Mouse (Mus musculus) gastrocnemius, adult 2 months (tissue): ENCODE measurements around the gene Rbms3. TPM values are rescaled to one million over a fixed set of nuclear protein-coding genes. Genes with fewer than 3 reads are reported as not detected.

Experiments
- DNase-seq: peaks from one replicate; pipeline ENCODE4 v3.0.0; 2022
- H3K27ac ChIP-seq: fragments of 200-600 bp; 2 replicates; pipeline ENCODE4 v1.8.1; 2022; ENCODE audit warnings: mild to moderate bottlenecking
- H3K4me3 ChIP-seq: fragments of 200-600 bp; 2 replicates; pipeline ENCODE4 v1.8.1; 2022; ENCODE audit warnings: mild to moderate bottlenecking, moderate library complexity
- CTCF ChIP-seq: fragments of 200-600 bp; IDR thresholded peaks from 2 replicates; pipeline ENCODE4 v1.8.1; 2022; ENCODE audit warnings: antibody characterized with exemption, mild to moderate bottlenecking, moderate library complexity
- intact Hi-C: fragments of 180-260 bp; cut with DNase I; formaldehyde crosslinking; loops from one replicate; pipeline ENCODE4 v1.15.1; 2025
- total RNA-seq, 2 experiments: library from RNA; stranded (reverse); gene quantifications; 2 replicates each; pipeline ENCODE4 v1.2.3; 2021

Gene Rbms3
- total RNA-seq, 2 experiments from 2014 or later: 5.8 to 8.1 TPM

DNA sequence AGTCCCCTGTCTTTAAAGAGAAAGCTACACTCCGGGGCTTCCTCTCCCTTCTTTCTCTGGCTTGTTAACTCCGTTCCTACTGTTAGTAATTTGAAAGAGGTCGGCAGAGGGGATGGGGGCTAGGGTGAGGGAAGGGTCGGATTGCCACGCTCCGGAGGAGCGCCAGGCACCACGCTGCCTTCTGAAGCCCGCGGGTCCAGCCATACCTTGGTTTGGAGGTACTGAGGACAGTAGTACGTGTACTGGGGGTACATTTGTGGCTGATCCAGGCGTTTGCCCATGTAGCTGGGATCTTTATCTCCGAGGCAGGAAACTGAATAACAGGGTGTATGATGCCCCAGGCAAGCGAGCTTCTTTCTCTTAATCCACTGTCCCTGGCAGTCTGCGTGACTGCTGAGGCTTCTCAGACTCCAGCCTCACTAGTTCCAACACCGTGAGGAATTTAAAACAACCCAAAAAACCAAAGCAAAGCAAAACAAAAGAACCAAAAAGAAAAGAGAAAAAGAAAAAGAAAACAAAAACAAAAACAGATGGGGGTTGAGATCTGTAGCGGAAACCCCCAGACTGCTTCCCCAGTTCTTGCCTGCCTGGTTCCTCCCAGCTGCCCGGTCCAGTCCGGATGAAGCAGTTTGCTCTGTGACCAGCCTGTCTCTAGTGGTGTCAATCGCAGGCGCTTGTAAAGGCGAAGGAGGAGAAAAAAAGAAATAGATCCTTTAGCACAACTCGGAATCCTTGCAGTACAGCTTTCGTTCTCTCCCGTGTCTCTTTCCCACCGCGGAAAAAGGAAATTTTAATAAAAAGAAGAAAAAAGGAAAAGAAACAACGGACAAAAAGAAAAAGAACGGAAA lies 378.0 kb downstream of the Rbms3 start:
- H3K4me3 ChIP-seq: peak overlapping the region; percentile 72
- H3K27ac ChIP-seq: peak overlapping the region; percentile 79
- no peak; the same call in 1 of the 2 replicates for TF ChIP-seq CTCF
- peak; percentile 52 for DNase-seq
- intact Hi-C loops: no loop called here

DNA sequence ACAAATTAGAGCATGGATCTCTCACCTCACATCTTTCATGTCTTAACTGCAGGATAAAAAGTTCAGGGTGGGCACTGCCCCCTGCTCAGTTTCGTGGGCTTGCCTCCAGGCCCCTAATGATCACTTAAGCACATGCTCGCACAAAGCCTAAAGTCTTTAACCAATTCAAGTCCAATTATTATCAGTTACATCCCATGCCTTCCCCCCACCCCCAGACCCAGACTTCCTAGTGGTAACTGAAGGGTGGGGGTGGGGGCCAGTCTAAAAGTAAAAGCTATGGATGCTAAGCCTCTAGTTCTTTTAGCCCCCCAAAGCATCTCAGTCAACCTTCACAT lies 378.9 kb downstream of the Rbms3 start:
- TF ChIP-seq CTCF: no peak
- Histone ChIP-seq H3K27ac (peak overlapping the region; percentile 79), H3K4me3 (peak overlapping the region; percentile 72)
- no peak for DNase-seq
- intact Hi-C loops: no loop called here

DNA sequence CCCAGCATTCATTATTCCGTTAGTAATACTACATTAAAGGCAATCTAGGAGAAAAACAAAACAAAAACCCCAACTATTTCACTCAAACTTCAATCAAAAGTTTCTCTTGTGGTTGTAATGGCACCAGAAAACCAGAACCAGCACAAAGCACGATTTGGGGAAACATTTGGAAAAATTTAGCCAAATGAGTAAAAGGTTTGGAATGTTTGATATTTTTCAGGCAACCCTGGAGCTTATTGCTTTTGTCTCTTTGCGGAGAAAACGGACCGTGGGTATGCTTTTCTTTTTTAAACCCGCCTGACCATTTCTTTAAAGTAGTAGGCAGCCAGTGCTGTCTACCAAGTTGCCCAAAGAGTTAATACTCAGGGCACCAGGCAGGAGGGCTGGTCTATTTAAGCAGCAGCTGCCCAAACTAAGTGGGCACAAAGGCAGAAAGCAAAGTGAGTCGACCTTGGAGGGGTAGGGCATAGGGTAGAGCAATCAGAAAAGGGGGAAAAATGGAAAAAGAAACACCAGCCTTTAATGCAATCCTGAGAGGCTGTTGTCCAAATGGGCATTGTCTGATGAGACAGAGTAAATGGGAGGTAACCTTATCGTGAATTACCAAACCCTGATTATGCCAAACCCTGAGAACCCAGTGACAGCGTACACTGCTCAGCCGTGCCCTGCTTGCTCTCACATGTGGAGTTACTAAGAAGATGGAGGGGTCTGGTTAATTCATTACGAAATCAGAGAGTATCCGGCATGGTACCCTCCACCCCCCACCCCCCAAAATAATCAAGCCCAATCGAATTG lies 379.5 kb downstream of the Rbms3 start:
- no peak for DNase-seq
- intact Hi-C loops: no loop called here
- H3K27ac ChIP-seq: peak overlapping the region; percentile 79
- peak overlapping the region; percentile 72 for H3K4me3 ChIP-seq
- TF ChIP-seq CTCF: no peak

DNA sequence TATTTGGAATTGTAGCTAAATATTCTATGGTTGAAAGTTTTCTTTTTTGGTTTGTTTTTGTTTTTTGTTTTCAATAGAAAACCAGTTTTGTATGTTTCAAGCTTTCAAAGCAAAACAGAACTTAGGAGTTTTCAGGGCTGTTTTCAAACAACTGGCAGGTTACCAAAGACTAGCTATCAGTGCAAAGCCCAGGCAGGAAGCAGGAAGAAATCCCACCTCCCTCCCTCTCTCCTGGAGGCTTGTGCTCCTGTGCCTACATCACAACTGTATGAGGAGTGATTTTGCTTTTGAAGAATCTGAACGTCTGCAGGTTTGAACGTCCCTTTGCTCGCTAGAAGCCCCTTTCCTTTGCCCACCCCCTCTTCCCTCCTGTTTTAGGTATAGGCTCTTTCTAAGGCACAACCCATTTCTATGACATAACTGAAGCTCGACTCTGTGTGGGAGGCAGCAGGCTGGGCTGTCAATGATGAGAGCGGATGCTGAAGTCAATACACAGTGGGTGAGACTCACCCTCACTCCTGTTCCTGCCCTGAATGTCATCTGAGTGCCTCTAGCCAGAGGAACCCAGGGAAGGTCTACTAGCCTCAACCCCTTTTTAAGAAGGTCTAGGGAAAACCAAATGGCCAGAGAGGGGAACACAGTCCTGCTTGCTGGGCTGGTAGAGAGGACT lies 382.3 kb downstream of the Rbms3 start:
- H3K4me3 ChIP-seq: peak overlapping the region; percentile 44
- peak overlapping the region; percentile 65 for H3K27ac ChIP-seq
- intact Hi-C loops: no loop called here
- no peak for TF ChIP-seq CTCF
- DNase-seq: no peak

DNA sequence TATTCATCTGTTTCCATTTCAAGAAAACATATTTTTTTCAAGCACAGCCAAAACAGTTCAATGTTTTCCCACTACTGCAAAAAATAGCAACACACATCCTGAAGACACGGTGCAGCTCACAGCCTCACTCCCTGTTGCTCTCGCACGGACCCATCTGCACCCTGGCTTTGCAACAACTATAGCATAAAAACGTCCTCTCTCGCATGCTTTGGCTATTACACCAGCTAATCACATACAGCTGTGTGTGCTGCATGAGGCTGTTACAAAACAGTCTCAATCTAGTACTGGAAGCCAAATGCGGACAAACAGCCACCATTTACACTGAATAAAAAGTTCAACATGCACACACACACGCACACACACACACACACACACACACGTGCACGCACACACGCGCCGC lies 383.5 kb downstream of the Rbms3 start:
- intact Hi-C loops: no loop called here
- DNase-seq: no peak
- Histone ChIP-seq H3K4me3 (peak overlapping the region; percentile 44), H3K27ac (peak overlapping the region; percentile 48; the same call in 1 of the 2 replicates)
- no peak for TF ChIP-seq CTCF

DNA sequence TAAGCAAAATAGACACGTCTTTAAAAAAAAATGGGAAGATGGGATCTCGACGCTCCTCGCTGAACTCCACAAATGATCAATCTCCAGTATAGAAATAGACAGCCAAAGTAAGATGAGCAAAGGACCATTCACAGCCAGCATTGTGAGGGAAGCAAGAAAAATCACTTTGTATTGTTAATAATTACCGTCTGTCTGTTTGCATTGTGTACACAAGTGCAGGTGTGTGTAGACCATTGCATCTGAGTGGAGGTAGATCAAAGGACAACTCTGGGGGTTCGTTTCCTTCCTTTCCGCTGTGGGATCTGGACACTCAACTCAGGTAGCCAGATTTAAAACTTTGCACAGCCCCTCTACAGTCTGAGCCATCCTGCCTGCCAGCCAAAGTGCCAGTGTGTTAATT lies 386.3 kb downstream of the Rbms3 start:
- TF ChIP-seq CTCF: no peak
- no peak for DNase-seq
- Histone ChIP-seq H3K4me3 (no peak overlapping the region), H3K27ac (no peak overlapping the region)
- intact Hi-C loops: no loop called here

DNA sequence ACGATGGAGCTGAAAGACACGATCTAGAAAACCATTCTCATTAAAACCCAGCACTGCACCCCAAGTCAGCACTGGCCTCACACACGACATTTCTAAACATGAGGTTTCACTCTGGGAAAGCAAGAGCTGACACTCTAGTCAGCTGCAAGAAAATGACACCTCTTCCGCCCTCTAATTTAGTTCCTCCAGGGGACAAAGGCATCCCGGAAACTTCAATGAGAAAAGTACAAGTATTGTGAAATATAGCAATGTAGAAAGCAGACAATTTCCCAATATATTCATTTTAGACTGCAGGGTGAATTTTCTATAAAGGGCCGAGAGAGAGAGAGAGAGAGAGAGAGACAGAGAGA lies 395.0 kb downstream of the Rbms3 start:
- no peak for DNase-seq
- no peak for TF ChIP-seq CTCF
- intact Hi-C loops: no loop called here
- no peak overlapping the region for H3K27ac ChIP-seq
- no peak overlapping the region for H3K4me3 ChIP-seq

DNA sequence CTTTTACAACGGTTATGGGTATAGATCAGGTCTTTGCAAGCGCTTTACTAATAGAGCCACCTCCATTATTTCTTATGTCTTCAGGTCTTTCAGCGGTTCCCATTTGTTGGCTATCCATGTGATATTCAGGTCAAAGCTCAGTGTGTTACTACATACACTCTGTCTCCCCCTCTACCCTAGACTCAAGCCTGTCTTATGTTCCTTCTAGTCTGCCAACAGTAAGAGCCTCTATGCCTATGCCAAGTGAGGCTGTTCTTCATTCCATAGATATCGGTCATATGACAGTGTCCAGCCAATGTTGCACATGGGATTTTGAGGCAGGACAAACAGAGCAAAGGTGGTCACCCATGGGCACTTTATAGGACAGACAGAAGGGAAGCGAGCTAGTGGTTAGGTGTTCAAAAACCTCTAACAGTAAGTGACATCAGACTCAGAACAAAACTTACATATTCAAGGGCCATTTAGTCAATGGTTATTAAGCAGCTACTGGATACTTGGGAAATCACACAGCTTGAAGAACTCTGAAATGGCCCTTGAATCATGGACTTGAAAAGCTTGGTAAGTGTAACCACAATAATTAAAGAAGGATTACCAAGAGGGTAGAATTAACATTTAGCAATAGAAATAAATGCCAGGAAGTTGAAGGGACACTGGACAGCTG lies 395.5 kb downstream of the Rbms3 start:
- DNase-seq: no peak
- intact Hi-C loops: no loop called here
- no peak for TF ChIP-seq CTCF
- no peak overlapping the region for H3K27ac ChIP-seq
- no peak overlapping the region for H3K4me3 ChIP-seq

DNA sequence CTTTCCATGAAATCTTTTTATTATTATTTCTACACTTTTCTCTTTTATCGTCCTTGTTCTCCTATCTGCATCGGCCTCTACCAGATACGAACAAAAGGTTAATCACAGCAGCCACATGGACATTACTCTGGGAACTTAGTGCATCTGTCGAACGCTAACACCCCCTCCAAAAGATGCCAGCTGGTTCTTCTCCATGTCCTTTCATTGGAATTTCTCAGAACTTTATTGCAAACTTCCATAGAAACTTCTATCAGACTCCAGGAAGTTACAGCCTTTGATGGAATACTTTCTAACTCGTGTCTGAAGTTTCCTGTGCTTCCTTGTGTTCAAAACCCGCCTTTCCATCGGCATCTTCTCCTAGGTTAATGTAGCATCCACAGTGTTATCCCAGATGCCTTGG lies 407.0 kb downstream of the Rbms3 start:
- intact Hi-C loops: no loop called here
- Histone ChIP-seq H3K4me3 (no peak overlapping the region), H3K27ac (no peak overlapping the region)
- TF ChIP-seq CTCF: no peak
- DNase-seq: no peak

DNA sequence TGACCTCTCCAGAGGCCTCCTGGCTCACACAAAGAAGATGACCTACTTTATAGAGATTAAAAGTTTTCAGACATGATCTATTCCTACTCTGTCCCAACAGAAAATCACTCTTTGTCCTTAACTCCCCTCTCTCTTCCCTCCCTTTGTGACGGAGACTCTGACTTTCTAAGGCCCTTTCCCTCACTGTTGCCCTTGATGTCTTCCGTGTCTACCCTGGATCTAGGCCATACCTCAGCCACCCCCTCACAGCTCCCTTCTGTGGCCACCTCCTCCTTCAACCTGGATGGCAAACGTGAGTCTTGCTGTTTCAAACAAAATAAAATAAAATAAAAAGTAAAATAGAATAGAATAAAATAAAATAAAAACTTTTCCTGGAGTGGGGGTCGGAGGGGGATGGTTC lies 408.2 kb downstream of the Rbms3 start:
- Histone ChIP-seq H3K27ac (peak overlapping the region; percentile 48; the same call in 1 of the 2 replicates), H3K4me3 (no peak overlapping the region)
- intact Hi-C loops: no loop called here
- TF ChIP-seq CTCF: no peak
- DNase-seq: no peak

DNA sequence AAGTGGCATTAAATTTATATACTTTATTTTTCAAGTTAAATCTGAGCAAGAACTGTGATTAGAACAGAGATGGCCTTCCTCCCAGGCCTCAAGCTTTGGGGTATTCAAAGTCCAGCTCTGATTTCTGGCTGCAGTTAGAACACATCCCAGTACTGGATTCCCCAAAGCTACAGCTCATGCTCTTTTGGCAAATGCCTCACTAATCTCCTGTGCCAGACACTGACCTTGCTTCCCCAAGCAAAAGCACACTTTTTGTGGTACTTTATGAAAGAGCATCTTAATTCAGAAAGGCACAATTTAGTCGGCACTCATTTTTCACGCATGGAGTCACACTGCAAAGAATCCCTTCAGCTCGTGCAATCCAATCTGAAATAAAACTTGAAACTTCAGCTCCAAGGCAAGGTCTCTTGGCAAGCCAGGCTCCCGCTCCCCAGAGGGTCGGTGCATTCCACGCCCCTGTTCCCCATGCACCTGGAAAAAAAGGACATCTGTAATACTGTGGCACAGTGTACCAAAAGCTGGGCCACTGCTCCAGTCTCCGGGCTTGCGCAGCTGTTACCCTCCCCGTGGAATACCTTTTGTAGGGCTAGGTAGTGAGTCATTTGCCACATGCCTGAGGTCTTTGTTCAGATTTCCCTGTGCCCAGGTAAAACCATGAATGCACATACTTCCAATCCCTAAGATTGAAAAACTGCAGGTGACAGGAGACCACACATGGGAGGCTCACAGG lies 413.5 kb downstream of the Rbms3 start:
- intact Hi-C loops: no loop called here
- no peak for TF ChIP-seq CTCF
- DNase-seq: no peak
- no peak overlapping the region for H3K4me3 ChIP-seq
- H3K27ac ChIP-seq: no peak overlapping the region

DNA sequence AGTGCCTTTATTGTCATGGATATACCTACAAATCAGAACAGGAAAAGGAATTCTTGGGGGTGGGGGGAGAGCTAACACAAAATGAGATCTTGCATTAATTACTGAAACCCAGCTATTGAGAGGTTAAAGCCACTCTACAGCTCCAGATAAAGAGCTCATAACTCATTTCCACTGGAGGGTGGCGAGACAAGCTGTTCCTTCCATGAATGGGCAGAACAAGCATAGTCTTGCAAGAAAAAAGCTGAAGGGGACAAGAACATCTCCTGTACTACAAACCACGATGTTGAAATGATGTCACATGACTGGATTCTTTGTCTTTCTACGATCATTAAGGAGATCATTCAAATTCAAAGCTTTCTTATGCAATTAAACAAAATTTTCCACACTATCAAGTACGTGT lies 417.7 kb downstream of the Rbms3 start:
- Histone ChIP-seq H3K27ac (no peak overlapping the region), H3K4me3 (no peak overlapping the region)
- no peak for DNase-seq
- TF ChIP-seq CTCF: no peak
- intact Hi-C loops: no loop called here
